Mouse (Mus musculus) lung, embryonic 16.5 days (tissue): ENCODE measurements around the gene Zfp512. TPM values are rescaled to one million over a fixed set of nuclear protein-coding genes. Genes with fewer than 3 reads are reported as not detected.

Experiments
- ATAC-seq: fragments of 200-750 bp; cut with Nextera tagmentation; 2 replicates; pipeline ENCODE4 v1.8.0; 2017; ENCODE audit warnings: low read depth, mild to moderate bottlenecking, moderate library complexity
- H3K27ac ChIP-seq: fragments of 300-500 bp; sonication (generic); 2 replicates; pipeline ENCODE4 v1.5.1; 2014; ENCODE audit warnings: mild to moderate bottlenecking, control low read depth, low read length
- H3K27me3 ChIP-seq: fragments of 300-500 bp; sonication (generic); 2 replicates; pipeline ENCODE4 v1.6.1; 2014; ENCODE audit warnings: low read depth, low read length, mixed read lengths; ENCODE audit not compliant: control insufficient read depth, insufficient read depth
- H3K36me3 ChIP-seq: fragments of 300-500 bp; sonication (generic); 2 replicates; pipeline ENCODE4 v1.6.1; 2014; ENCODE audit warnings: low read length; ENCODE audit not compliant: control insufficient read depth, insufficient read depth
- H3K4me1 ChIP-seq: fragments of 300-500 bp; sonication (generic); replicated peaks from 2 replicates; pipeline ENCODE4 v1.6.1; 2014; ENCODE audit warnings: low read length, mixed read lengths; ENCODE audit not compliant: control insufficient read depth, insufficient read depth
- H3K4me2 ChIP-seq: fragments of 300-500 bp; sonication (generic); 2 replicates; pipeline ENCODE4 v1.6.1; 2014; ENCODE audit warnings: low read depth, low read length, control low read depth
- H3K4me3 ChIP-seq: fragments of 300-500 bp; sonication (generic); 2 replicates; pipeline ENCODE4 v1.5.1; 2014; ENCODE audit warnings: mild to moderate bottlenecking, low read length, control low read depth
- H3K9ac ChIP-seq: fragments of 300-500 bp; sonication (generic); 2 replicates; pipeline ENCODE4 v1.6.1; 2014; ENCODE audit warnings: low read length, control low read depth
- H3K9me3 ChIP-seq: fragments of 300-500 bp; sonication (generic); 2 replicates; pipeline ENCODE4 v1.6.1; 2016; ENCODE audit warnings: low read length; ENCODE audit not compliant: control insufficient read depth
- WGBS: fragments of 180-500 bp; shearing (Covaris S2); extraction: QIAGEN DNeasy Blood & Tissue Kit; methylation state at CpG from one replicate; pipeline ENCODE4 v1.1.7; 2014; 5-methylcytosine and 5-hydroxymethylcytosine counted together
- polyA plus RNA-seq: library from polyadenylated mRNA; unstranded; fragments of >200 nt; fragmentation: Nextera tagmentation; extraction: Ambion mirVana; gene quantifications from 2 replicates; pipeline ENCODE4 v1.2.1, GENCODE M21; 2015

Gene Zfp512
- polyA plus RNA-seq, 1 experiment from 2014 or later = 51.1 TPM

DNA sequence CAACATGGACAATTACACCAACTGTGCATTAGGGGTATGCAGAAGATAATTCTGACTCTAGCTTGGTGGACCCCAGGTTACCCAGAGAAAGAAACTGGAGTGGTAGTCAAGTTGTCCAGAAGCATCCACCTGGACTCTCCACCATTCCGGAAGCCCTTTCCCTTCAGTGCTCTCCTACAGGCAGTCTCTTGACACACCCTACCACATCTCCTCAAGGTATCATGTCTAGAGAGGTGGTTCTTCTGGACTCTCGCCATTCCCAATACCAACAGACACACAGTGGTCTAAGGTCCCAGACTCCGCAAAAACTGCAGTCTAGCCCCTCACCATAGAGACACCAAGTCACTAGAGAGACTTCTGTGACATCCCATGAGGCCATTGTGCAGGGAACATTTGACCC, 33.2 kb downstream of the Zfp512 start, which contains the start of gene 4930548H24Rik:
TSS of gene 4930548H24Rik (plus strand) at position 301 of the 400 bp plus-strand sequence.
- no peaks in the 10 kb centered on the region for H3K9me3 ChIP-seq
- 93% methylated on average over 3 of the region's 3 CpGs for WGBS
- no peak within 1 kb of the TSS for H3K4me2 ChIP-seq
- no peaks in the 10 kb centered on the region for H3K27me3 ChIP-seq
- no peak for ATAC-seq
- no peak within 1 kb of the TSS for H3K27ac ChIP-seq
- no peaks in the 10 kb centered on the region for H3K4me1 ChIP-seq
- H3K9ac ChIP-seq = no peak within 1 kb of the TSS
- H3K36me3 ChIP-seq = peaks cover 6% of the 10 kb centered on the region
- H3K4me3 ChIP-seq = no peak within 1 kb of the TSS

DNA sequence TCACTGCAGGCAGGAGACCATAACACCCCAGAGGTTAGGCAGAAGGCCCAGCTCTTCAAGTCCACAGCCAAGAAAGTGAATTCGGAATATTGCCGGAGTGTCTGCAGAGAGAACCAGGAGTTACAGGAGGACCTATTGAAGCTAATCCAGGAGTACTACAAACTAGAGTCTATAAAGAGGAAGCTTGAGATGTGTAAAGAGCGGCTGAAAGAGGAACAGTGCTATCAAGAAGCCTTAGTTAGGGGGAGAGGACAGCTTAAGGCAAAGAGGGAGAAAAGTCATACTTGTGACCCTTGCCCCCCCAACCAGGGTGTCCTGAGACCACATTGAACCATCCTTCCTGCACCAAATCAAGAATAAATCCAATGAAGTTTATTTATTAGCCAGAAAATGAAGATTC, 35.7 kb downstream of the Zfp512 start:
- WGBS = 88% methylated on average over 3 of the region's 3 CpGs
- Histone ChIP-seq H3K27me3 (no peaks in the 10 kb centered on the region), H3K9ac (no peak overlapping the region), H3K27ac (no peak overlapping the region), H3K36me3 (no peaks in the 10 kb centered on the region), H3K9me3 (no peaks in the 10 kb centered on the region), H3K4me3 (no peak overlapping the region), H3K4me2 (no peak overlapping the region), H3K4me1 (no peaks in the 10 kb centered on the region)
- ATAC-seq = no peak

- Histone ChIP-seq H3K27me3 (no peaks in the 10 kb centered on the region), H3K9ac (no peak overlapping the region), H3K4me1 (no peaks in the 10 kb centered on the region), H3K4me2 (no peak overlapping the region), H3K36me3 (no peaks in the 10 kb centered on the region), H3K4me3 (no peak overlapping the region), H3K9me3 (no peaks in the 10 kb centered on the region), H3K27ac (no peak overlapping the region)
- 56% methylated on average over 7 of the region's 7 CpGs for WGBS
- no peak for ATAC-seq
Measured at GRCm38 (mm10) chr5:31489116-31489769, 37.0 kb downstream of the Zfp512 start.

DNA sequence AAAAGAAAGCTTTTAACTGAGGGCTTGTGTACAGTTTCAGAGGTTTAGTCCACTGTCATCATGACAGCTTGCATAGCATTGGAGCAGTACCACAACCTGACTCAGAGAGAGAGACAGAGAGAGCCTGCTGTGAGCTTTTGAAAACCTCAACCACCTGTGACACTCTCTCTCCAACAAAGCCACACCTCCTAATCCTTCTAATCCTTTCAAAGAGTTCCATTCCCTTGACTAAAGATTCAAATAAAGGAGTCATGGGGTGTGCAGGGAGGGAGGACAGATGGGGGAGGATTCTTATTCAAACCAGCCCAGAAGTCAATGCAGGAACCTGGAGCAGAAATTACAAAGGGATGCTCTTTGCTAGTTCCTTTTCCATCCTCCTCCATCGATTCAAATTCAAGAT, 39.8 kb downstream of the Zfp512 start:
- H3K27me3 ChIP-seq = no peaks in the 10 kb centered on the region
- peaks cover 4% of the 10 kb centered on the region; the same call in 1 of the 2 replicates for H3K36me3 ChIP-seq
- no peak overlapping the region for H3K4me2 ChIP-seq
- no peak overlapping the region for H3K27ac ChIP-seq
- no peak overlapping the region for H3K9ac ChIP-seq
- no peaks in the 10 kb centered on the region for H3K9me3 ChIP-seq
- H3K4me1 ChIP-seq = peaks cover 7% of the 10 kb centered on the region
- no peak overlapping the region for H3K4me3 ChIP-seq
- no peak for ATAC-seq
- WGBS = 58% methylated on average over 1 of the region's 1 CpGs

- peaks cover 13% of the 10 kb centered on the region for H3K36me3 ChIP-seq
- no peaks in the 10 kb centered on the region for H3K27me3 ChIP-seq
- H3K9ac ChIP-seq = peak within 1 kb of the TSS; percentile 78
- peaks cover 7% of the 10 kb centered on the region for H3K4me1 ChIP-seq
- H3K9me3 ChIP-seq = no peaks in the 10 kb centered on the region
- peak; percentile 100 for ATAC-seq
- peak within 1 kb of the TSS; percentile 79 for H3K4me3 ChIP-seq
- H3K4me2 ChIP-seq = peak within 1 kb of the TSS; percentile 90
- H3K27ac ChIP-seq = no peak within 1 kb of the TSS
- WGBS = under 1% methylated on average over 49 of the region's 49 CpGs
Measured at GRCm38 (mm10) chr5:31494513-31495297, 42.5 kb downstream of the Zfp512 start, which contains the start of gene Gpn1. Gene Gpn1, plus strand, starts transcription at chr5:31494741.

- Histone ChIP-seq H3K4me2 (no peak overlapping the region), H3K9ac (no peak overlapping the region), H3K27me3 (no peaks in the 10 kb centered on the region), H3K36me3 (peaks cover 37% of the 10 kb centered on the region), H3K4me1 (no peaks in the 10 kb centered on the region; the same call in 1 of the 2 replicates), H3K4me3 (no peak overlapping the region), H3K9me3 (no peaks in the 10 kb centered on the region), H3K27ac (no peak overlapping the region)
- ATAC-seq = peak; percentile 47; the same call in 1 of the 2 replicates
- WGBS = 50% methylated on average over 10 of the region's 10 CpGs
Measured at GRCm38 (mm10) chr5:31504843-31505242, 52.6 kb downstream of the Zfp512 start.

DNA sequence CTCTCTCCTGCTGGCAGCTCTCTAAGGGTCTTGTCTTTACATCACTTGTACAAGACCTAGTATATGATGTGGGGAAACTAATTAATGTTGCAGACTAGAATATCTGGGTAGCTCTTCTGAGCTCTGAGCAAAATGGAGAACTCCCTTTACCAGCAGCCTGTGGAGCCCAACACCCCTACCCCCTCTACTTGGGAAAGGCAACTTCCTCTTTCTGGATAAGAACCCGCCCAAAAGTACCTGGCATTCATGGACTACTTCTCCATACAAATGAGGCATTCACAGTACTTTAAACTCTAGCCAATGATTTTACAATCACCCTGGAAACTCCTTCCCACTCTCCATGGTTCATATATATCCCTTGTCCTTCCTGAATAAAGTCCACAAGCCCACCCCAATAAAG, 60.2 kb downstream of the Zfp512 start:
- no peak overlapping the region for H3K4me3 ChIP-seq
- no peak overlapping the region for H3K9ac ChIP-seq
- no peak overlapping the region for H3K27ac ChIP-seq
- H3K36me3 ChIP-seq = peaks cover 18% of the 10 kb centered on the region
- H3K4me1 ChIP-seq = no peaks in the 10 kb centered on the region
- no peak for ATAC-seq
- no peaks in the 10 kb centered on the region for H3K9me3 ChIP-seq
- 75% methylated on average over 1 of the region's 1 CpGs for WGBS
- no peak overlapping the region for H3K4me2 ChIP-seq
- no peaks in the 10 kb centered on the region for H3K27me3 ChIP-seq

- Histone ChIP-seq H3K9ac (no peak overlapping the region), H3K4me3 (no peak overlapping the region), H3K27ac (no peak overlapping the region), H3K36me3 (peaks cover 24% of the 10 kb centered on the region), H3K4me2 (no peak overlapping the region), H3K4me1 (peaks cover 2% of the 10 kb centered on the region; the same call in 1 of the 2 replicates), H3K9me3 (no peaks in the 10 kb centered on the region), H3K27me3 (no peaks in the 10 kb centered on the region)
- 79% methylated on average over 6 of the region's 6 CpGs for WGBS
- ATAC-seq = no peak
Measured at GRCm38 (mm10) chr5:31520556-31520955, 68.3 kb downstream of the Zfp512 start.

GRCm38 (mm10) chr5:31526354-31527116, 74.3 kb downstream of the Zfp512 start, which contains the start of gene Slc4a1ap:
Gene Slc4a1ap, plus strand, starts transcription at chr5:31526995.
- no peaks in the 10 kb centered on the region for H3K27me3 ChIP-seq
- peak within 1 kb of the TSS; percentile 90 for H3K9ac ChIP-seq
- H3K27ac ChIP-seq = peak within 1 kb of the TSS; percentile 42
- ATAC-seq = peak; percentile 89
- H3K9me3 ChIP-seq = no peaks in the 10 kb centered on the region
- peak within 1 kb of the TSS; percentile 98 for H3K4me3 ChIP-seq
- whole genome bisulfite sequencing = under 1% methylated on average over 28 of the region's 28 CpGs
- H3K36me3 ChIP-seq = peaks cover 15% of the 10 kb centered on the region
- peak within 1 kb of the TSS; percentile 89 for H3K4me2 ChIP-seq
- H3K4me1 ChIP-seq = peaks cover 16% of the 10 kb centered on the region
